In genomic region chr10:79683726-79684640, GRCm38 (mm10) we compare ENCODE assay signal across 7 mouse cellular contexts. TPM values are rescaled to one million over a fixed set of nuclear protein-coding genes. Genes with fewer than 3 reads are reported as not detected.
DNase-seq lines count a peak whose midpoint lies in the region; ATAC-seq and TF ChIP-seq lines count a peak whose summit lies in the region.

No protein-coding gene starts in this region.

- TF ChIP-seq CTCF in E14TG2a.4 (conservative IDR thresholded peaks at IDR 0.05; ENCODE audit: low read length): no peak
- TF ChIP-seq CTCF in gastrocnemius, adult 2 months (IDR thresholded peaks at IDR 0.05): no peak
- TF ChIP-seq CTCF in midbrain, postnatal 0 days (IDR thresholded peaks at IDR 0.05): no peak

- peak overlapping the region; percentile 99 for H3K27ac ChIP-seq in gastrocnemius, adult 2 months
- no peak overlapping the region for H3K27ac ChIP-seq in intestine, embryonic 14.5 days (ENCODE audit: low read depth)
- 0 out of 2 replicates have a peak overlapping the region, but pooled peaks have one; percentile 86 for H3K27ac ChIP-seq in midbrain, postnatal 0 days (ENCODE audit: low read depth, low read length)

- peak overlapping the region; percentile 100 for H3K4me3 ChIP-seq in E14TG2a.4 (replicated peaks; ENCODE audit: low read length)
- H3K4me3 ChIP-seq in gastrocnemius, adult 2 months: peak overlapping the region; percentile 98
- H3K4me3 ChIP-seq in intestine, embryonic 14.5 days (ENCODE audit: low read depth, low read length): peak overlapping the region; percentile 80
- peak overlapping the region; percentile 79 for H3K4me3 ChIP-seq in midbrain, postnatal 0 days (ENCODE audit: low read depth, low read length)

- 81% methylated on average over 6 of the region's 6 CpGs for WGBS in intestine, embryonic 14.5 days
- WGBS in midbrain, postnatal 0 days: 87% methylated on average over 6 of the region's 6 CpGs

- intact Hi-C loops in gastrocnemius, adult 2 months (cut with DNase I): loop anchor here (2.0 kb wide), 1 partner anchor 21 kb away; the partner anchor contains the start of gene Bsg

- H3K36me3 ChIP-seq in E14TG2a.4 (ENCODE audit: insufficient read depth, low read length): peaks cover 60% of the 10 kb centered on the region
- H3K36me3 ChIP-seq in intestine, embryonic 14.5 days (ENCODE audit: control insufficient read depth, insufficient read depth, low read length): peaks cover 48% of the 10 kb centered on the region
- H3K36me3 ChIP-seq in midbrain, postnatal 0 days (ENCODE audit: insufficient read depth, low read length): peaks cover 41% of the 10 kb centered on the region

- peak; percentile 70 for DNase-seq in 3134 (ENCODE audit: extremely low read depth, insufficient read length, low spot score)
- peak; percentile 88 for DNase-seq in gastrocnemius, adult 2 months
- DNase-seq in intestine, embryonic 14.5 days (ENCODE audit: low spot score): no peak
- DNase-seq in midbrain, postnatal 0 days (ENCODE audit: low spot score): no peak
- DNase-seq in layer of hippocampus, adult 8-10 months (ENCODE audit: low spot score in 2 of 2): no peak
- DNase-seq in thymus, postnatal 0 days (ENCODE audit: low spot score): no peak

- ATAC-seq in intestine, embryonic 14.5 days (replicated peaks; ENCODE audit: low FRiP score, low TSS enrichment, low read depth): no peak
- no peak for ATAC-seq in midbrain, postnatal 0 days (ENCODE audit: low FRiP score)

- peak overlapping the region; percentile 75 for H3K9ac ChIP-seq in intestine, embryonic 14.5 days (ENCODE audit: low read length)
- peak overlapping the region; percentile 81 for H3K9ac ChIP-seq in midbrain, postnatal 0 days (replicated peaks; ENCODE audit: low read length, poor library complexity, severe bottlenecking)

- no peaks in the 10 kb centered on the region for H3K9me3 ChIP-seq in E14TG2a.4 (ENCODE audit: low read length)
- no peaks in the 10 kb centered on the region for H3K9me3 ChIP-seq in intestine, embryonic 14.5 days (ENCODE audit: control insufficient read depth, low read length)
- no peaks in the 10 kb centered on the region for H3K9me3 ChIP-seq in midbrain, postnatal 0 days (ENCODE audit: low read length)

- H3K4me1 ChIP-seq in E14TG2a.4 (replicated peaks; ENCODE audit: low read depth, low read length): peaks cover 84% of the 10 kb centered on the region
- H3K4me1 ChIP-seq in intestine, embryonic 14.5 days (replicated peaks; ENCODE audit: control insufficient read depth, insufficient read depth, low read length): peaks cover 15% of the 10 kb centered on the region
- peaks cover 14% of the 10 kb centered on the region for H3K4me1 ChIP-seq in midbrain, postnatal 0 days (ENCODE audit: insufficient read depth, low read length)

- H3K27me3 ChIP-seq in E14TG2a.4 (ENCODE audit: insufficient read depth, low read length): no peaks in the 10 kb centered on the region
- H3K27me3 ChIP-seq in intestine, embryonic 14.5 days (replicated peaks; ENCODE audit: control insufficient read depth, insufficient read depth, low read length): no peaks in the 10 kb centered on the region
- H3K27me3 ChIP-seq in midbrain, postnatal 0 days (ENCODE audit: insufficient read depth, low read length): no peaks in the 10 kb centered on the region

- H3K4me2 ChIP-seq in intestine, embryonic 14.5 days (ENCODE audit: low read length): peak overlapping the region; percentile 74
- H3K4me2 ChIP-seq in midbrain, postnatal 0 days (ENCODE audit: low read depth, low read length, poor library complexity, severe bottlenecking): peak overlapping the region; percentile 93

RNA-seq across cellular contexts. Expression of gene Cdc34, which starts 2.0 kb away (rescaled TPM):
- 100 to 1,000 TPM; 366 to 415 TPM for total RNA-seq in gastrocnemius, adult 2 months (2021)
- polyA plus RNA-seq in intestine, embryonic 14.5 days (2014; fragmentation: Nextera tagmentation; extraction: Ambion mirVana): 129 and 145 TPM in 2 replicates
- total RNA-seq in midbrain, postnatal 0 days (2014; rRNA removed): 65.8 and 99.4 TPM in 2 replicates
- polyA plus RNA-seq in midbrain, postnatal 0 days (2015; fragmentation: Nextera tagmentation; extraction: Ambion mirVana): 72.5 and 75.2 TPM in 2 replicates
- total RNA-seq in layer of hippocampus, adult 8-10 months (2022): 10 to 100 TPM; 57.9 to 67.0 (median 66.1) TPM
- polyA plus RNA-seq in thymus, postnatal 0 days (2015; fragmentation: Nextera tagmentation; extraction: Ambion mirVana): 138 and 141 TPM in 2 replicates

RNA-seq across cellular contexts. Expression of gene Gzmm, which starts 4.8 kb away (rescaled TPM):
- total RNA-seq in gastrocnemius, adult 2 months (2021): 1 to 10 TPM; 7.2 to 9.8 TPM
- polyA plus RNA-seq in intestine, embryonic 14.5 days (2014; fragmentation: Nextera tagmentation; extraction: Ambion mirVana): 0.78 and 1.2 TPM in 2 replicates
- total RNA-seq in midbrain, postnatal 0 days (2014; rRNA removed): 0.66 and 0.85 TPM in 2 replicates
- polyA plus RNA-seq in midbrain, postnatal 0 days (2015; fragmentation: Nextera tagmentation; extraction: Ambion mirVana): 1.2 and 1.4 TPM in 2 replicates
- 1 to 10 TPM; 2.3 to 3.5 (median 3.3) TPM for total RNA-seq in layer of hippocampus, adult 8-10 months (2022)
- 0.35 and 0.48 TPM in 2 replicates for polyA plus RNA-seq in thymus, postnatal 0 days (2015; fragmentation: Nextera tagmentation; extraction: Ambion mirVana)

RNA-seq across cellular contexts. Expression of gene Tpgs1, which starts 14.8 kb away (rescaled TPM):
- total RNA-seq in gastrocnemius, adult 2 months (2021): 10 to 100 TPM; 18.4 to 19.2 TPM
- polyA plus RNA-seq in intestine, embryonic 14.5 days (2014; fragmentation: Nextera tagmentation; extraction: Ambion mirVana): 80.1 and 81.2 TPM in 2 replicates
- 80.9 and 85.9 TPM in 2 replicates for total RNA-seq in midbrain, postnatal 0 days (2014; rRNA removed)
- 139 and 146 TPM in 2 replicates for polyA plus RNA-seq in midbrain, postnatal 0 days (2015; fragmentation: Nextera tagmentation; extraction: Ambion mirVana)
- total RNA-seq in layer of hippocampus, adult 8-10 months (2022): 10 to 100 TPM; 48.4 to 72.6 (median 64.3) TPM
- polyA plus RNA-seq in thymus, postnatal 0 days (2015; fragmentation: Nextera tagmentation; extraction: Ambion mirVana): 56.0 and 58.2 TPM in 2 replicates

RNA-seq across cellular contexts. Expression of gene Madcam1, which starts 19.6 kb away (rescaled TPM):
- total RNA-seq in gastrocnemius, adult 2 months (2021): not detected
- 32.5 and 34.7 TPM in 2 replicates for polyA plus RNA-seq in intestine, embryonic 14.5 days (2014; fragmentation: Nextera tagmentation; extraction: Ambion mirVana)
- total RNA-seq in midbrain, postnatal 0 days (2014; rRNA removed): 1.7 and 1.9 TPM in 2 replicates
- polyA plus RNA-seq in midbrain, postnatal 0 days (2015; fragmentation: Nextera tagmentation; extraction: Ambion mirVana): 1.3 and 1.6 TPM in 2 replicates
- total RNA-seq in layer of hippocampus, adult 8-10 months (2022): not detected
- 2.4 and 3.4 TPM in 2 replicates for polyA plus RNA-seq in thymus, postnatal 0 days (2015; fragmentation: Nextera tagmentation; extraction: Ambion mirVana)

RNA-seq across cellular contexts. Expression of gene Bsg, which starts 20.3 kb away (rescaled TPM):
- 100 to 1,000 TPM; 650 to 652 TPM for total RNA-seq in gastrocnemius, adult 2 months (2021)
- 895 and 900 TPM in 2 replicates for polyA plus RNA-seq in intestine, embryonic 14.5 days (2014; fragmentation: Nextera tagmentation; extraction: Ambion mirVana)
- total RNA-seq in midbrain, postnatal 0 days (2014; rRNA removed): 1,054 and 1,082 TPM in 2 replicates
- 1,042 and 1,135 TPM in 2 replicates for polyA plus RNA-seq in midbrain, postnatal 0 days (2015; fragmentation: Nextera tagmentation; extraction: Ambion mirVana)
- total RNA-seq in layer of hippocampus, adult 8-10 months (2022): 100 to 1,000 TPM; 515 to 593 (median 535) TPM
- polyA plus RNA-seq in thymus, postnatal 0 days (2015; fragmentation: Nextera tagmentation; extraction: Ambion mirVana): 376 and 398 TPM in 2 replicates

Comparison
In these comparisons a context has a peak if more than half of its experiments do, and no peak if none do; other contexts are left out.
1. DNase-seq: peak in 3134 (single experiment) and gastrocnemius, adult 2 months (single experiment); none in intestine, embryonic 14.5 days (single experiment), midbrain, postnatal 0 days (single experiment), layer of hippocampus, adult 8-10 months (0 of 2) and thymus, postnatal 0 days (single experiment).
2. Peak in every context shown above with its lines, with median percentiles within 50 percentile points of each other: H3K4me3 ChIP-seq.